Mouse (Mus musculus) neural tube, embryonic 12.5 days (tissue): ENCODE results near the gene Dppa3. TPM values are rescaled to one million over a fixed set of nuclear protein-coding genes. Genes with fewer than 3 reads are reported as not detected.

Experiments
- ATAC-seq: fragments of 200-750 bp; cut with Nextera tagmentation; 2 replicates; pipeline ENCODE4 v1.8.0; 2017; ENCODE audit warnings: low read depth, mild to moderate bottlenecking, moderate TSS enrichment, moderate library complexity; ENCODE audit not compliant: low FRiP score
- H3K27ac ChIP-seq: fragments of 300-500 bp; sonication (generic); 2 replicates; pipeline ENCODE4 v1.5.1; 2016
- H3K27me3 ChIP-seq: fragments of 300-500 bp; sonication (generic); replicated peaks from 2 replicates; pipeline ENCODE4 v1.6.1; 2016; ENCODE audit warnings: mild to moderate bottlenecking
- H3K36me3 ChIP-seq: fragments of 300-500 bp; sonication (generic); 2 replicates; pipeline ENCODE4 v1.6.1; 2016; ENCODE audit warnings: mild to moderate bottlenecking
- H3K4me1 ChIP-seq: fragments of 300-500 bp; sonication (generic); 2 replicates; pipeline ENCODE4 v1.6.1; 2016
- H3K4me2 ChIP-seq: fragments of 300-500 bp; sonication (generic); replicated peaks from 2 replicates; pipeline ENCODE4 v1.6.1; 2016; ENCODE audit warnings: mild to moderate bottlenecking
- H3K4me3 ChIP-seq: fragments of 300-500 bp; sonication (generic); 2 replicates; pipeline ENCODE4 v1.5.1; 2016
- H3K9ac ChIP-seq: fragments of 300-500 bp; sonication (generic); 2 replicates; pipeline ENCODE4 v1.6.1; 2016; ENCODE audit warnings: mild to moderate bottlenecking
- H3K9me3 ChIP-seq: fragments of 300-500 bp; sonication (generic); 2 replicates; pipeline ENCODE4 v1.6.1; 2016; ENCODE audit warnings: mild to moderate bottlenecking
- WGBS: fragments of 180-500 bp; shearing (Covaris S2); methylation state at CpG from one replicate; pipeline ENCODE4 v1.1.7; 2016; 5-methylcytosine and 5-hydroxymethylcytosine counted together
- polyA plus RNA-seq: library from polyadenylated mRNA; unstranded; fragments of >200 nt; fragmentation: Nextera tagmentation; extraction: Ambion mirVana; gene quantifications from 2 replicates; pipeline ENCODE4 v1.2.1, GENCODE M21; 2016

The Dppa3 gene
- polyA plus RNA-seq, 1 experiment from 2014 or later: not detected

DNA sequence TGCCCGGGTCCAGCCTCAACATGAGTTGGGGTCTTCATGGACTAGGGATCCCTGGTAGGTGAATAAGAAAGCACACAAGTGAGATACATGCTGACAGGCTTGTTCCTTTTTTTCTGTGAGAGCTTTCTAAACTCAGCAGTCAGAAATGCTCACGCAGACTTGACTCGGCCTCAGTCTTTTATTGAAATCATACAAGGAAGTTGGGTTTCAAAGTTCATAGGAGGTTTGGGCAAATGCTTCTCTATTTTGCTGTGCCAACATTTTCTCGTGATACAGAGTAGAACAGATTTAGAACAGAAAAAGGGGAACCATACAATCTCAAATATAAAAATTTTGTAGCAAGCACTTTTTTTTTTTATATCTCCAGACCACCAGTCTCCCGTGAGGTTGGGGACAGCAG, 31.4 kb downstream of the Dppa3 start:
- Histone ChIP-seq H3K27ac (no peak overlapping the region), H3K36me3 (no peaks in the 10 kb centered on the region), H3K9me3 (no peaks in the 10 kb centered on the region), H3K4me3 (no peak overlapping the region), H3K4me2 (no peak overlapping the region), H3K27me3 (0 out of 2 replicates have a peak, but pooled peaks cover 9% of the 10 kb centered on the region), H3K9ac (no peak overlapping the region), H3K4me1 (peaks cover 1% of the 10 kb centered on the region)
- ATAC-seq: no peak
- 88% methylated on average over 5 of the region's 5 CpGs for WGBS

DNA sequence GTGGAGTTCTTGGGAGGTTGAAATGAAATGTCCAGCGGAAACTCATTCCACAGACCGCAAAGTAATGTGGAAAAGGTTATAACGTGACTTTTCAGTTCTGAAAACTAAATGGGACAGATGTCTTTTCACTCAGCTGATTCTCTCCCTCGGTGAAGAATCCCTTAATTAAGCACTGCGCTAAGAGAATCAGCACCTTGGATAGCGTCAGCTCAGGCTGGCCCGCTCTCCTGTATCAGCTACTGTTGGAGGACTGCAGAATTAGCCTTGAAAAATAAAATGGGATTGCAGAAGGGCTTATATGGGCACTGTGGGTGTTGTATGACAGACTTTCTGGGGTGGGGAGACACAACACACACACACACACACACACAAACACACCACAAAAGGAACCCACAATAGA, 33.4 kb downstream of the Dppa3 start:
- H3K36me3 ChIP-seq: no peaks in the 10 kb centered on the region
- ATAC-seq: no peak
- WGBS: 19% methylated on average over 7 of the region's 7 CpGs
- H3K4me2 ChIP-seq: no peak overlapping the region
- no peak overlapping the region for H3K4me3 ChIP-seq
- H3K27ac ChIP-seq: no peak overlapping the region
- peaks cover 22% of the 10 kb centered on the region for H3K27me3 ChIP-seq
- H3K9me3 ChIP-seq: no peaks in the 10 kb centered on the region
- H3K9ac ChIP-seq: no peak overlapping the region
- H3K4me1 ChIP-seq: peaks cover 6% of the 10 kb centered on the region

DNA sequence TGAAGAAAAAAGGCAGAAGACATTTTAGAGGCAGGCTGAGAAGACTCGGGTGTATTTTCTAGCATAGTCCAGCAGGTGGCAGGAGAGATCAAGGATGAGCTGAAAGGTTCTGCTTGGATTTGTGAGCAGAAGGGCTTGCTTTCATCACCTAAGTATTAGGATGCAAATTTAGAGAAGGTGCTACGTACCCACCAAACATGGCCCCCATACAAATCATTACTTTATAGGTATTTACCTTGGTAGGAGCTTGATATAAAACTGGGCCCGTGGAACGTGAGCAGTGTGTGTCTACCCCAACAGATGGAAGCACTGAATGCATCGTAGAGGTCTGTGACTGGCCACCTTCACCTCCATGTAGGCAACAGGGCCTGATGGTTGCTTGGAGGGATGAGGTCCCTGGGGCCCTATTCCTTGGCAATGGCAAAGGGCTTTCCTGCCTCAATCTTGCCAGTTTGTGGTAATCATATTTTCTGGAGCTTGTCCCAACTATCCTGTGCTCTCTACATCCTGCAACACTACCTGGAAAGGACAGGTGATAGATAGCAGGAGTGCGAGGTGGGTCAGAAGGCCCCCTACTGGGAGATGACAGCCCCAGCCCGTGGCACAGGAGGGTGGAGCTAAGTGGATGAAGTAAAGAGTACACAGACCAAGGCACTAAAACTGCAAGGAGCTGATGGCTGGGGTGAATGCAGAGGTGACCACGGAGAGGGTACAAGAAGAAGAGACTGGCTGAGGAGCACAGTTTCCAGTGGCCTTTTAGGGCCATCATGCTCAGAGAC, 34.6 kb downstream of the Dppa3 start:
- no peak overlapping the region for H3K4me3 ChIP-seq
- ATAC-seq: peak; percentile 59; the same call in 1 of the 2 replicates
- no peak overlapping the region for H3K27ac ChIP-seq
- no peak overlapping the region for H3K4me2 ChIP-seq
- H3K4me1 ChIP-seq: peaks cover 6% of the 10 kb centered on the region
- 36% methylated on average over 8 of the region's 8 CpGs for WGBS
- H3K9me3 ChIP-seq: no peaks in the 10 kb centered on the region
- peaks cover 24% of the 10 kb centered on the region for H3K27me3 ChIP-seq
- no peaks in the 10 kb centered on the region for H3K36me3 ChIP-seq
- H3K9ac ChIP-seq: no peak overlapping the region

DNA sequence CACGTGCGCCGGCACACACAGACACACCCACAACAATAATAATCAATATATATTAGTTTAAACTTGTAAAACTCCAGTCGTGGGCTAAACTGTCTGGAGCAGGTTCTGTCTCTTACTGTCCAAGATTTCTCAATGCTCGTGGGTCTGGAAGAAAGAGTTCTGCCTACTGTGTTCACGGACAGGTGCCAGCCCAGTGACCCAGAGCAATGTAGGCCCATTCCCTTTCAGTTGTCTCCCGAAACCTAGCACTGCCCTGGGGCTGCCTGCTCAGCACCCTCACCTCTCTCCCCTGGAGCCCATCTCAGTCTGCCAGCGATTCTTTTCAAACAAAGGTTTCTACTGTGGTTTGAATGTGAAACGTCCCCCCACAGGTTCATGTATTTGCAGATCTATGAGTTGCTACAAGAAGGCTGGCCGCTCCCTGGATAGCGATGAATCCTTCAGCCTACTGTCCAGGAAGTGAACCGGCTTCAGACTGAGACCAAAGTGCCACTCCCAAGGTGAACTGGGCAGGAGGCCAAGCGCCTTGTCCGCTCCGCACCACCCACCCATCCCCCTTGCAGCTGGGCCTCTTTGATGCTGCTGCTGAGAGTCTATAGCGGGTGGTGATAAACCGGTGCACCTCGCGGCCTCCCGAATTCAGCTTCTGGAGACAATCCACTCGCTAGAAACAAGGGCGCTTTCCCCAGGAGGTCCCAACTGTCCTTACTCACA, 36.5 kb downstream of the Dppa3 start:
- H3K9ac ChIP-seq: no peak overlapping the region
- H3K4me3 ChIP-seq: no peak overlapping the region
- 23% methylated on average over 22 of the region's 22 CpGs for WGBS
- H3K4me2 ChIP-seq: 0 out of 2 replicates have a peak overlapping the region, but pooled peaks have one; percentile 19
- H3K27me3 ChIP-seq: peaks cover 24% of the 10 kb centered on the region
- no peaks in the 10 kb centered on the region for H3K9me3 ChIP-seq
- no peak overlapping the region for H3K27ac ChIP-seq
- no peaks in the 10 kb centered on the region for H3K36me3 ChIP-seq
- no peak for ATAC-seq
- peaks cover 6% of the 10 kb centered on the region for H3K4me1 ChIP-seq

DNA sequence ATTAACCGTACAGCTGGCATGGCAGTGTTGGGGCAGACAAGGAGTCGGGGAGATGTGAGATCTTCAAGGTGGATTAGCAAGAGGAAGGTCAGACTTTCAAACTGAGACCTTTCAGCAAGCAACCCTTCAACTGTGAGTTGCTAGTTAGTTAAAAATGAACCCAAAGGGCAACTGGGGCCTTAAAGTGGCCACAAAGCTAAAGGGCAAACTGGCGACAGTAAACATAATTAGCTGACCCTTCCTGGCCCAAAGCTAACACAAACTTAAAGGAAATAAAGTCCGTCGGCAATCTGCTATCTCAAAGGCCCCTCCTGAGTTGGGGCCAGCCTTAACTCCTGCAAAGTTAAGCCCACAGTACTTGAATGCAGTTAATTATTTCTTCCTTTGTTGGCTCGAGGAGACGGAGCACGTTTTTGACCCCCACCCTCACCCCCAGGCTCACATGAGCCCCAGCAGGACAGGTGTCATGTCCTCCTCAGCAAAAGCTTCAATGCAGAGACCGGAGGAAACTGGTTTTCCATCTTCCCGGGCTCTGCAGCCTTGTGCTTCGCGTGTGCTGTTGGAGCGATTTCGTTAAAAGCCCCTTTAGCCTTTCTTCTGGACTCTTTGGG, 37.5 kb downstream of the Dppa3 start:
- H3K27ac ChIP-seq: no peak overlapping the region
- 27% methylated on average over 14 of the region's 14 CpGs for WGBS
- H3K4me2 ChIP-seq: no peak overlapping the region
- H3K9ac ChIP-seq: no peak overlapping the region
- no peak for ATAC-seq
- no peaks in the 10 kb centered on the region for H3K36me3 ChIP-seq
- no peak overlapping the region for H3K4me3 ChIP-seq
- H3K9me3 ChIP-seq: no peaks in the 10 kb centered on the region
- peaks cover 24% of the 10 kb centered on the region for H3K27me3 ChIP-seq
- H3K4me1 ChIP-seq: peaks cover 6% of the 10 kb centered on the region

DNA sequence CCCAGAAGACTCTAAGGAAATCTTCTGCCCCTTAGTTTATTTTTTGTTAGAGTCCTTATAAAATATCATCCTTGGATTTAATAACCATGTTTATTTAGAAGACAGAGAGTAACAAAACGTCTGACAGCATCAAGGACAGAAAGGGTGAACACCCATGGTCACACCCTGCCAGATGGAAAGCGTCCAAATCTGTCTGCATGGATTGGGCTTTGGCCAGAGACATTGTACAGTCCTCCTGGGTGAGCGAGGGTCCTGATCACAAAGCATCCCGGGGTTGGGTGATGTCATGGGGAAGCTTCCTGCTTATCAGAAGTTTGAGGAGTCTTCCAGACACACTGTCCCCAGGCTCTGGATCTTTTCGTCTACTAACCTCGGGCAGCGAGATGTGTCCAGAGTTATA, 39.7 kb downstream of the Dppa3 start:
- no peak overlapping the region for H3K27ac ChIP-seq
- no peaks in the 10 kb centered on the region for H3K9me3 ChIP-seq
- H3K4me1 ChIP-seq: peaks cover 10% of the 10 kb centered on the region
- H3K4me2 ChIP-seq: no peak overlapping the region
- 86% methylated on average over 7 of the region's 7 CpGs for WGBS
- no peaks in the 10 kb centered on the region for H3K36me3 ChIP-seq
- H3K4me3 ChIP-seq: no peak overlapping the region
- no peak for ATAC-seq
- H3K27me3 ChIP-seq: peaks cover 24% of the 10 kb centered on the region
- H3K9ac ChIP-seq: no peak overlapping the region

DNA sequence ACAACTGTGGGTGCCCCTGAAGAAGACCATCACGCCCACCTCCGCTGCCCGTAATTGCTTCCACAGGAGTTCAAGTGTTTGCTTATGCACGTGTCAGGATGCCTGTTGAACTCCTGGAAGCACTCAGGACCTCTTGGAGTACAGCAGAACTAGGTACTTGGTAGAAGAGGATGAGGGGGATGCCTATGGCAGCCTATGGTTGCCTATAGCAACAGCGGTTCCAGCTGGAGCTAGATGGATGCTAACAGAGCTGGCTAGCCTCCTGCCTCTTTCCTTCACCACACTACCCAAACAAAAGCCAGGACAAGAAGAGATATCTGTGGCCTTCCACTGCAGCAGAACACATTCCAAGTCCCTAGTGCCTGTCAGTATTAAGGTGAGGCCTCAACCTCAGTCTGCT, 41.5 kb downstream of the Dppa3 start:
- Histone ChIP-seq H3K4me1 (peaks cover 8% of the 10 kb centered on the region), H3K9ac (no peak overlapping the region), H3K4me3 (no peak overlapping the region), H3K27ac (no peak overlapping the region), H3K27me3 (peaks cover 14% of the 10 kb centered on the region), H3K4me2 (no peak overlapping the region), H3K9me3 (no peaks in the 10 kb centered on the region), H3K36me3 (no peaks in the 10 kb centered on the region)
- no peak for ATAC-seq
- 65% methylated on average over 5 of the region's 5 CpGs for WGBS

GRCm38 (mm10) chr6:122668823-122669222, 42.6 kb downstream of the Dppa3 start:
- Histone ChIP-seq H3K27ac (no peak overlapping the region), H3K9ac (no peak overlapping the region), H3K4me1 (0 out of 2 replicates have a peak, but pooled peaks cover 4% of the 10 kb centered on the region), H3K9me3 (no peaks in the 10 kb centered on the region), H3K4me3 (no peak overlapping the region), H3K4me2 (no peak overlapping the region), H3K36me3 (no peaks in the 10 kb centered on the region), H3K27me3 (peaks cover 4% of the 10 kb centered on the region)
- ATAC-seq: peak; percentile 6; the same call in 1 of the 2 replicates
- 81% methylated on average over 5 of the region's 5 CpGs for WGBS

GRCm38 (mm10) chr6:122669406-122670200, 43.4 kb downstream of the Dppa3 start:
- peak overlapping the region; percentile 61 for H3K4me2 ChIP-seq
- 0 out of 2 replicates have a peak, but pooled peaks cover 2% of the 10 kb centered on the region for H3K27me3 ChIP-seq
- H3K27ac ChIP-seq: no peak overlapping the region
- H3K9me3 ChIP-seq: no peaks in the 10 kb centered on the region
- H3K4me3 ChIP-seq: peak overlapping the region; percentile 36
- WGBS: 7% methylated on average over 19 of the region's 19 CpGs
- peak; percentile 90 for ATAC-seq
- no peaks in the 10 kb centered on the region for H3K36me3 ChIP-seq
- H3K4me1 ChIP-seq: 0 out of 2 replicates have a peak, but pooled peaks cover 4% of the 10 kb centered on the region
- H3K9ac ChIP-seq: peak overlapping the region; percentile 40; the same call in 1 of the 2 replicates

DNA sequence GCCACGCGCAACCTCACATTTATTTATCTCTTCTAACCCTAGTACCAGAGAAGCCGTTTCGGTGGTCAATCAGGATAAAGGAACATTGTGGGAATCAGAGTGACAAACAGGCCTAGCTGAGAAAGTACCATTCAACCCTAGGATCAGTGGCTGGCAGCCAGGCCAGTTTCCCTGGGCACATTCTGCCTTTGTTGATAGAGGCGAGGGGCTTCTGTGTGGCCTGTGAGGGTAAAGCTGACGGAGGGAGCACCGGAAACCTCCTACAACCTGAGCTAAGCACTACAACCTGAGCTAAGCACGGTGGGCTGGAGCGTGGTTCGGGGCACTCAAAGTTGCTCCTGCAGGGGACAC, 44.0 kb downstream of the Dppa3 start:
- Histone ChIP-seq H3K27ac (no peak overlapping the region), H3K9ac (no peak overlapping the region), H3K36me3 (no peaks in the 10 kb centered on the region), H3K27me3 (no peaks in the 10 kb centered on the region), H3K4me1 (0 out of 2 replicates have a peak, but pooled peaks cover 4% of the 10 kb centered on the region), H3K4me2 (peak overlapping the region; percentile 61), H3K4me3 (peak overlapping the region; percentile 36; the same call in 1 of the 2 replicates), H3K9me3 (no peaks in the 10 kb centered on the region)
- peak; percentile 49 for ATAC-seq
- 31% methylated on average over 10 of the region's 10 CpGs for WGBS

DNA sequence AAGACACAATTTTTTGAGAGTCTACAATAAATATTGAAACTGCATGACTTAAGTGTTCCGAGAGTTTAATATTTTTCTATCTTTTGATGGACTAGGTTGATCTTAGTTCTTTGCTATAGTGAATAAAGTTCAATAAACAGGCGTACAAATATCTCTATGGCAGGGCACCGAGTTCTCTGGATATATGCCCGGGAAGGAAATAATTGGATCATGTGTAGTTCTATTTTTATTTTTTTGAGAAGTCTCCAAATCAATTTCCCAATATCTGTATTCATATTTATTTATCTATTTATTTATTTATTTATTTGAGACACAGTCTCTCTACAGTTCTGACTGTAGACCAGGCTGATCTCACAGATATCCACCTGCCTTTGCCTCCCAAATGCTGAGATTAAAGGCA, 44.6 kb downstream of the Dppa3 start:
- Histone ChIP-seq H3K9ac (no peak overlapping the region), H3K9me3 (no peaks in the 10 kb centered on the region), H3K4me3 (no peak overlapping the region), H3K4me1 (0 out of 2 replicates have a peak, but pooled peaks cover 4% of the 10 kb centered on the region), H3K36me3 (no peaks in the 10 kb centered on the region), H3K27ac (no peak overlapping the region), H3K27me3 (no peaks in the 10 kb centered on the region), H3K4me2 (no peak overlapping the region)
- 93% methylated on average over 4 of the region's 4 CpGs for WGBS
- no peak for ATAC-seq
